Mouse (Mus musculus) lung, postnatal 0 days (tissue): ENCODE measurements at regions not wholly inside any gene's neighbourhood (a gene's known extent, or its start where the extent isn't known, plus 50 kb on each side); places are given as distances from the start of the nearest gene placed in this dataset.
"Not testable (repeated sequence)": the region's sequence is repeated elsewhere in the genome, so short reads cannot be mapped to it uniquely, and the experiment has no call there.

Experiments used
- ATAC-seq: fragments of 200-750 bp; cut with Nextera tagmentation; 2 replicates; pipeline ENCODE4 v1.8.0; 2017; ENCODE audit warnings: moderate library complexity
- DNase-seq: peaks from one replicate; pipeline ENCODE4 v3.0.0-alpha.2; 2016; ENCODE audit warnings: low spot score
- H3K27ac ChIP-seq: fragments of 300-500 bp; sonication (generic); 2 replicates; pipeline ENCODE4 v1.5.1; 2014; ENCODE audit warnings: antibody characterized with exemption, mild to moderate bottlenecking, low read length, mixed read lengths
- H3K27me3 ChIP-seq: fragments of 300-500 bp; sonication (generic); replicated peaks from 2 replicates; pipeline ENCODE4 v1.6.1; 2014; ENCODE audit warnings: low read length, mixed read lengths; ENCODE audit not compliant: insufficient read depth
- H3K36me3 ChIP-seq: fragments of 300-500 bp; sonication (generic); 2 replicates; pipeline ENCODE4 v1.6.1; 2014; ENCODE audit warnings: low read length, mixed read lengths; ENCODE audit not compliant: insufficient read depth
- H3K4me1 ChIP-seq: fragments of 300-500 bp; sonication (generic); 2 replicates; pipeline ENCODE4 v1.6.1; 2014; ENCODE audit warnings: antibody characterized with exemption, low read depth, low read length, mixed read lengths; ENCODE audit not compliant: insufficient read depth
- H3K4me2 ChIP-seq: fragments of 300-500 bp; sonication (generic); replicated peaks from 2 replicates; pipeline ENCODE4 v1.6.1; 2014; ENCODE audit warnings: low read depth, mild to moderate bottlenecking, low read length, moderate library complexity, mixed read lengths
- H3K4me3 ChIP-seq: fragments of 300-500 bp; sonication (generic); 2 replicates; pipeline ENCODE4 v1.5.1; 2014; ENCODE audit warnings: low read depth, low read length
- H3K9ac ChIP-seq: fragments of 300-500 bp; sonication (generic); replicated peaks from 2 replicates; pipeline ENCODE4 v1.6.1; 2014; ENCODE audit warnings: low read depth, mild to moderate bottlenecking
- H3K9me3 ChIP-seq: fragments of 300-500 bp; sonication (generic); 2 replicates; pipeline ENCODE4 v1.6.1; 2016; ENCODE audit warnings: low read length, mixed read lengths
- CTCF ChIP-seq: IDR thresholded peaks from 2 replicates; pipeline ENCODE4 v1.5.1; 2016; ENCODE audit warnings: antibody characterized with exemption, mild to moderate bottlenecking
- EP300 ChIP-seq: IDR thresholded peaks from 2 replicates; pipeline ENCODE4 v1.6.1; 2016; ENCODE audit warnings: antibody characterized with exemption, mild to moderate bottlenecking, control low read depth
- whole genome bisulfite sequencing: fragments of 180-500 bp; shearing (Covaris S2); extraction: QIAGEN DNeasy Blood & Tissue Kit; methylation state at CpG from one replicate; pipeline ENCODE4 v1.1.7; 2014; 5-methylcytosine and 5-hydroxymethylcytosine counted together

DNA sequence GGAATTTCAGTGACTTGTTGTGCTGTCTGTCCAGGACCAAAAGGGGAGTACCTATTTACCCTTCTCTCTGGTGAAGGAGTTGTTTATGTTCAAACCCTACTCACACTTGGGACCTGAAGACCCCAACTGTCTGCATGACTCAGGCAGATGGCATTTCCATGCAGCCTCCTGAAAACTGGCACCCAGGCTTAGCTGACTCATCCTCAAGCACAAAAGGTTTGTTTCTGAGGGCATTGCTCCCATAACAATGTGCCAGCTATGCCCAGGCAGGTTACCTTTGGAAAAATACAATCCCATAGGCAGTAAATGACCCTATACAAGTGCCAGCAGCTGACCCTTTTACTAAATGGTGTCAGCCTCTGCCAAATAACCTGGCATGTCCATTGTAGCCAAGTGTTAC is 1579.9 kb downstream of the Efna5 start:
- TF ChIP-seq CTCF = no peak
- TF ChIP-seq EP300 = no peak
- H3K27ac ChIP-seq = no peak overlapping the region
- ATAC-seq = no peak

GRCm38 (mm10) chr17:61291129-61291528 is 1590.0 kb downstream of the Efna5 start:
- WGBS = 73% methylated on average over 3 of the region's 3 CpGs
- no peak for TF ChIP-seq EP300
- TF ChIP-seq CTCF = no peak

More for the DNA sequence above, 1579.9 kb downstream of the Efna5 start:
- H3K4me1 ChIP-seq = no peaks in the 10 kb centered on the region
- no peaks in the 10 kb centered on the region for H3K27me3 ChIP-seq
- H3K36me3 ChIP-seq = no peaks in the 10 kb centered on the region
- no peak for DNase-seq
- H3K9ac ChIP-seq = no peak overlapping the region
- no peak overlapping the region for H3K4me3 ChIP-seq
- no peaks in the 10 kb centered on the region for H3K9me3 ChIP-seq
- H3K4me2 ChIP-seq = no peak overlapping the region

GRCm38 (mm10) chr17:61288590-61288989 is 1592.5 kb downstream of the Efna5 start:
- 63% methylated on average over 2 of the region's 2 CpGs for WGBS
- Histone ChIP-seq H3K9me3 (no peaks in the 10 kb centered on the region), H3K9ac (no peak overlapping the region), H3K4me3 (no peak overlapping the region), H3K4me2 (no peak overlapping the region), H3K27me3 (no peaks in the 10 kb centered on the region), H3K27ac (no peak overlapping the region), H3K4me1 (no peaks in the 10 kb centered on the region), H3K36me3 (no peaks in the 10 kb centered on the region)
- ATAC-seq (no peak), DNase-seq (no peak)
- TF ChIP-seq EP300 (no peak), CTCF (no peak)

More at GRCm38 (mm10) chr17:61291129-61291528, 1590.0 kb downstream of the Efna5 start:
- ATAC-seq (no peak), DNase-seq (no peak)
- Histone ChIP-seq H3K4me2 (no peak overlapping the region), H3K36me3 (no peaks in the 10 kb centered on the region), H3K4me3 (no peak overlapping the region), H3K27ac (no peak overlapping the region), H3K9me3 (no peaks in the 10 kb centered on the region), H3K9ac (no peak overlapping the region), H3K4me1 (no peaks in the 10 kb centered on the region), H3K27me3 (no peaks in the 10 kb centered on the region)

DNA sequence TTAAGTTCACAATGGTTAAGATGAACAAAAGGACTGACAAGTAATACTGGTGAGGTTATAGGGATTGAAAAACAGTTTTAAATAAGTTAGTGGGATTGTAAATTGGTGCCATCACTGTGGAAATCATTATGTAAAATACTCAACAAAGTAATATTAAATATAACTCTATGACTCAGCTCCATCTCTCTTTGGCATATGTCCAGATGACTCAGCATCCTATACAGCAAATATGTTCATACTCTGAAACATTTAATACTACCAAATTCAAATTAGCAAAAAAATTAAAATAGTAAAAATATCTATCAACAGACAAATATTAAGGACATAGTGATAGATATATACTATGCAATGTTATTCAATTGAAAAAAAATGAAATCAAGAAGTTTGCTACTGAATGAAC is 1607.5 kb downstream of the Efna5 start:
- TF ChIP-seq CTCF (no peak), EP300 (no peak)
- Histone ChIP-seq H3K27ac (no peak overlapping the region), H3K9me3 (no peaks in the 10 kb centered on the region), H3K36me3 (no peaks in the 10 kb centered on the region), H3K4me2 (no peak overlapping the region), H3K4me3 (no peak overlapping the region), H3K9ac (no peak overlapping the region), H3K27me3 (no peaks in the 10 kb centered on the region), H3K4me1 (no peaks in the 10 kb centered on the region)
- ATAC-seq = no peak
- no peak for DNase-seq

DNA sequence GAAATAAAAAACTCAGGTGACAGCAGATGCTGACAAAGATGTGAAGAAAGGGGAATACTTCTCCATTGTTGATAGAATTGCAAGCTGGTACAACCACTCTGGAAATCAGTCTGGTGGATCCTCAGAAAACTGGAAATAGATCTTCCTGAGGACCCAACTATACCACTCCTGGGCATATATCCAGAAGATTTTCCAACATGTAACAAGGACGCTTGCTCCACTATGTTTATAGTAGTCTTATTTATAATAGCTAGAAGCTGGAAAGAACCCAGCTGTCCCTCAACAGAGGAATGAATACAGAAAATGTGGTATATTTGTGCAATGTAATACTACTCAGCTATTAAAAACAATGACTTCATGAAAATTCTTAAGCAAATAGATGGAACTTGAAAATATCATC is 1624.6 kb downstream of the Efna5 start:
- not testable (repeated sequence) for H3K27me3 ChIP-seq, H3K27ac ChIP-seq, H3K4me1 ChIP-seq, H3K36me3 ChIP-seq, DNase-seq, ATAC-seq, H3K4me3 ChIP-seq, H3K9ac ChIP-seq, H3K9me3 ChIP-seq, H3K4me2 ChIP-seq
- WGBS = 49% methylated on average over 1 of the region's 1 CpGs

GRCm38 (mm10) chr17:61248411-61248810 is 1632.7 kb downstream of the Efna5 start:
- H3K27me3 ChIP-seq = no peaks in the 10 kb centered on the region
- H3K9me3 ChIP-seq = no peaks in the 10 kb centered on the region
- ATAC-seq = no peak
- WGBS = 54% methylated on average over 3 of the region's 3 CpGs
- no peaks in the 10 kb centered on the region for H3K36me3 ChIP-seq
- H3K4me1 ChIP-seq = no peaks in the 10 kb centered on the region
- H3K4me3 ChIP-seq = no peak overlapping the region
- no peak for TF ChIP-seq EP300
- no peak for TF ChIP-seq CTCF
- H3K27ac ChIP-seq = no peak overlapping the region
- DNase-seq = no peak
- H3K4me2 ChIP-seq = no peak overlapping the region
- no peak overlapping the region for H3K9ac ChIP-seq

- WGBS = 53% methylated on average over 7 of the region's 7 CpGs
- Histone ChIP-seq H3K4me2 (no peak overlapping the region), H3K27ac (no peak overlapping the region), H3K4me1 (no peaks in the 10 kb centered on the region), H3K36me3 (no peaks in the 10 kb centered on the region), H3K4me3 (no peak overlapping the region), H3K9me3 (no peaks in the 10 kb centered on the region), H3K27me3 (no peaks in the 10 kb centered on the region), H3K9ac (no peak overlapping the region)
- ATAC-seq (no peak), DNase-seq (no peak)
- TF ChIP-seq EP300 (no peak), CTCF (no peak)
These were observed 1663.9 kb downstream of the Efna5 start for GRCm38 (mm10) chr17:61217198-61217722.
